Mouse (Mus musculus) MEL (cell line): ENCODE measurements around the gene Mpp6. TPM values are rescaled to one million over a fixed set of nuclear protein-coding genes. Genes with fewer than 3 reads are reported as not detected.
A peak's percentile ranks its signal among the peaks of the same experiment; 100 is the strongest.

ENCODE experiments used
- DNase-seq: peaks from one replicate; pipeline ENCODE4 v3.0.0; 2011; ENCODE audit warnings: low read depth, low spot score
- H3K27ac ChIP-seq: 2 replicates; pipeline ENCODE4 v1.5.1; 2012; ENCODE audit warnings: low read depth, mild to moderate bottlenecking, control low read depth, low read length, moderate library complexity; ENCODE audit not compliant: control insufficient read depth
- H3K27me3 ChIP-seq, 2 experiments: fragments of 150-350 bp in 1 of 2; sonication (generic) in 1 of 2; 2 replicates each; pipeline ENCODE4 v1.6.1; 2012; ENCODE audit warnings: low read length in 2 of 2, mild to moderate bottlenecking in 2 of 2, improper control_type of control experiment in 1 of 2, moderate library complexity in 1 of 2; ENCODE audit not compliant: insufficient read depth in 2 of 2, control insufficient read depth in 1 of 2
- H3K36me3 ChIP-seq, 2 experiments: 2 replicates each; pipeline ENCODE4 v1.6.1; 2012 to 2014; ENCODE audit warnings: low read length in 2 of 2, improper control_type of control experiment in 1 of 2, inconsistent platforms in 1 of 2, mild to moderate bottlenecking in 1 of 2; ENCODE audit not compliant: insufficient read depth in 2 of 2, control insufficient read depth in 1 of 2
- H3K4me1 ChIP-seq, 2 experiments: fragments of 150-350 bp in 1 of 2; sonication (generic) in 1 of 2; 2 replicates each; pipeline ENCODE4 v1.6.1; 2012; ENCODE audit warnings: low read length in 2 of 2, improper control_type of control experiment in 1 of 2, mild to moderate bottlenecking in 1 of 2; ENCODE audit not compliant: insufficient read depth in 2 of 2, control insufficient read depth in 1 of 2
- H3K4me3 ChIP-seq, 2 experiments: fragments of 150-350 bp in 1 of 2; sonication (generic) in 1 of 2; 2 replicates each; pipeline ENCODE4 v1.5.1; 2012; ENCODE audit warnings: low read depth in 2 of 2, low read length in 2 of 2, mild to moderate bottlenecking in 2 of 2, moderate library complexity in 2 of 2, control low read depth in 1 of 2, improper control_type of control experiment in 1 of 2; ENCODE audit not compliant: control insufficient read depth in 1 of 2, insufficient read depth in 1 of 2
- H3K79me2 ChIP-seq: 2 replicates; pipeline ENCODE4 v1.6.1; 2012; ENCODE audit warnings: mild to moderate bottlenecking, low read length, moderate library complexity; ENCODE audit not compliant: control insufficient read depth, poor library complexity, insufficient read depth
- H3K9ac ChIP-seq: 2 replicates; pipeline ENCODE4 v1.6.1; 2012; ENCODE audit warnings: low read depth, mild to moderate bottlenecking, control low read depth, low read length, moderate library complexity; ENCODE audit not compliant: control insufficient read depth, poor library complexity, severe bottlenecking
- H3K9me3 ChIP-seq: fragments of 150-350 bp; sonication (generic); replicated peaks from 2 replicates; pipeline ENCODE4 v1.6.1; 2012; ENCODE audit warnings: mild to moderate bottlenecking, low read length, improper control_type of control experiment, moderate library complexity; ENCODE audit not compliant: insufficient read depth
- BHLHE40 ChIP-seq: IDR thresholded peaks from 2 replicates; pipeline ENCODE4 v1.6.1; 2012; ENCODE audit warnings: low read depth, mild to moderate bottlenecking, inconsistent platforms, low read length, improper control_type of control experiment, borderline replicate concordance
- CHD1 ChIP-seq: IDR thresholded peaks from 2 replicates; pipeline ENCODE4 v1.6.1; 2012; ENCODE audit warnings: low read depth, mild to moderate bottlenecking, inconsistent platforms, low read length, improper control_type of control experiment
- CTCF ChIP-seq, 3 experiments: IDR thresholded peaks in 2 of 3; conservative IDR thresholded peaks in 1 of 3; 2 replicates each; pipeline ENCODE4 v1.5.1; 2011 to 2012; ENCODE audit warnings: low read length in 3 of 3, low read depth in 2 of 3, mild to moderate bottlenecking in 2 of 3, improper control_type of control experiment in 1 of 3, inconsistent platforms in 1 of 3, mixed read lengths in 1 of 3, moderate library complexity in 1 of 3; ENCODE audit not compliant: control insufficient read depth in 1 of 3, insufficient read depth in 1 of 3, poor library complexity in 1 of 3, severe bottlenecking in 1 of 3
- E2F4 ChIP-seq: IDR thresholded peaks from 2 replicates; pipeline ENCODE4 v1.6.1; 2011; ENCODE audit warnings: low read depth, low read length, improper control_type of control experiment, borderline replicate concordance
- ELF1 ChIP-seq: IDR thresholded peaks from 2 replicates; pipeline ENCODE4 v1.6.1; 2014; ENCODE audit warnings: low read depth, mild to moderate bottlenecking, inconsistent platforms, low read length, improper control_type of control experiment, moderate library complexity
- EP300 ChIP-seq, 2 experiments: IDR thresholded peaks; 2 replicates each; pipeline ENCODE4 v1.6.1; 2011; ENCODE audit warnings: improper control_type of control experiment in 2 of 2, low read length in 2 of 2, low read depth in 1 of 2, mild to moderate bottlenecking in 1 of 2
- ETS1 ChIP-seq: IDR thresholded peaks from 2 replicates; pipeline ENCODE4 v1.6.1; 2012; ENCODE audit warnings: low read depth, mild to moderate bottlenecking, inconsistent platforms, low read length, improper control_type of control experiment, moderate library complexity
- GATA1 ChIP-seq: IDR thresholded peaks from 2 replicates; pipeline ENCODE4 v1.6.1; 2011; ENCODE audit warnings: low read depth, low read length, improper control_type of control experiment
- HCFC1 ChIP-seq: IDR thresholded peaks from 2 replicates; pipeline ENCODE4 v1.6.1; 2012; ENCODE audit warnings: low read depth, mild to moderate bottlenecking, inconsistent platforms, low read length, improper control_type of control experiment, moderate library complexity
- JUND ChIP-seq: IDR thresholded peaks from 2 replicates; pipeline ENCODE4 v1.6.1; 2011; ENCODE audit warnings: low read depth, mild to moderate bottlenecking, improper control_type of control experiment, low read length
- KAT2A ChIP-seq: conservative IDR thresholded peaks from 2 replicates; pipeline ENCODE4 v1.6.1; 2012; ENCODE audit warnings: low read depth, low read length, improper control_type of control experiment, inconsistent platforms
- MAX ChIP-seq: IDR thresholded peaks from 2 replicates; pipeline ENCODE4 v1.6.1; 2011; ENCODE audit warnings: low read length, improper control_type of control experiment
- MYC ChIP-seq: IDR thresholded peaks from 2 replicates; pipeline ENCODE4 v1.6.1; 2011; ENCODE audit warnings: low read depth, mild to moderate bottlenecking, low read length, improper control_type of control experiment, moderate library complexity
- NRF1 ChIP-seq: IDR thresholded peaks from 2 replicates; pipeline ENCODE4 v1.6.1; 2014; ENCODE audit warnings: low read depth, mild to moderate bottlenecking, inconsistent platforms, low read length, improper control_type of control experiment, moderate library complexity; ENCODE audit not compliant: poor library complexity, insufficient read depth, severe bottlenecking
- POLR2A ChIP-seq, 2 experiments: IDR thresholded peaks; 2 replicates each; pipeline ENCODE4 v1.6.1; 2011 to 2012; ENCODE audit warnings: low read length in 2 of 2, mild to moderate bottlenecking in 2 of 2, control low read depth in 1 of 2, improper control_type of control experiment in 1 of 2, low read depth in 1 of 2, moderate library complexity in 1 of 2; ENCODE audit not compliant: control insufficient read depth in 1 of 2, insufficient read depth in 1 of 2, poor library complexity in 1 of 2
- POLR2AphosphoS2 ChIP-seq: IDR thresholded peaks from 2 replicates; pipeline ENCODE4 v1.6.1; 2011; ENCODE audit warnings: low read length, improper control_type of control experiment
- POLR2AphosphoS5 ChIP-seq: IDR thresholded peaks from 2 replicates; pipeline ENCODE4 v1.6.1; 2012; ENCODE audit warnings: low read depth, borderline replicate concordance, mild to moderate bottlenecking, inconsistent platforms, low read length, moderate library complexity, mixed read lengths
- RAD21 ChIP-seq: IDR thresholded peaks from 2 replicates; pipeline ENCODE4 v1.6.1; 2011; ENCODE audit warnings: mild to moderate bottlenecking, low read depth, low read length, improper control_type of control experiment
- RCOR1 ChIP-seq: IDR thresholded peaks from 2 replicates; pipeline ENCODE4 v1.6.1; 2012; ENCODE audit warnings: low read depth, mild to moderate bottlenecking, inconsistent platforms, low read length, improper control_type of control experiment
- SIN3A ChIP-seq: IDR thresholded peaks from 2 replicates; pipeline ENCODE4 v1.6.1; 2012; ENCODE audit warnings: low read length, improper control_type of control experiment, inconsistent platforms
- SMC3 ChIP-seq: IDR thresholded peaks from 2 replicates; pipeline ENCODE4 v1.6.1; 2011; ENCODE audit warnings: low read depth, low read length, improper control_type of control experiment
- TCF12 ChIP-seq: IDR thresholded peaks from 2 replicates; pipeline ENCODE4 v1.6.1; 2014; ENCODE audit warnings: low read depth, mild to moderate bottlenecking, inconsistent platforms, low read length, improper control_type of control experiment, moderate library complexity
- UBTF ChIP-seq: IDR thresholded peaks from 2 replicates; pipeline ENCODE4 v1.6.1; 2012; ENCODE audit warnings: low read depth, mild to moderate bottlenecking, inconsistent platforms, low read length, improper control_type of control experiment, moderate library complexity, borderline replicate concordance; ENCODE audit not compliant: insufficient read depth
- ZC3H11A ChIP-seq: IDR thresholded peaks from 2 replicates; pipeline ENCODE4 v1.6.1; 2012; ENCODE audit warnings: low read depth, mild to moderate bottlenecking, inconsistent platforms, low read length, improper control_type of control experiment
- ZNF384 ChIP-seq: IDR thresholded peaks from 2 replicates; pipeline ENCODE4 v1.6.1; 2012; ENCODE audit warnings: low read depth, mild to moderate bottlenecking, inconsistent platforms, low read length, improper control_type of control experiment
- polyA plus RNA-seq, 2 experiments: library from polyadenylated mRNA; stranded (reverse) in 1 of 2; unstranded in 1 of 2; fragments of >175 nt in 1 of 2; fragments of >200 nt in 1 of 2; gene quantifications; 2 replicates each; pipeline versions ENCODE4 v1.2.1 to v1.2.4; 2012; ENCODE audit warnings: low replicate concordance in 2 of 2, low read depth in 1 of 2; ENCODE audit not compliant: insufficient read length in 2 of 2, insufficient read depth in 1 of 2, missing spikeins in 1 of 2
- total RNA-seq: library from RNA; depleted of rRNA; stranded (reverse); fragments of 300-350 nt; gene quantifications from 2 replicates; pipeline ENCODE4 v1.2.3, GENCODE M21; 2012

The Mpp6 gene
- total and polyA plus RNA-seq, 3 experiments: 68.1 to 74.8 TPM; not detected in 1

DNA sequence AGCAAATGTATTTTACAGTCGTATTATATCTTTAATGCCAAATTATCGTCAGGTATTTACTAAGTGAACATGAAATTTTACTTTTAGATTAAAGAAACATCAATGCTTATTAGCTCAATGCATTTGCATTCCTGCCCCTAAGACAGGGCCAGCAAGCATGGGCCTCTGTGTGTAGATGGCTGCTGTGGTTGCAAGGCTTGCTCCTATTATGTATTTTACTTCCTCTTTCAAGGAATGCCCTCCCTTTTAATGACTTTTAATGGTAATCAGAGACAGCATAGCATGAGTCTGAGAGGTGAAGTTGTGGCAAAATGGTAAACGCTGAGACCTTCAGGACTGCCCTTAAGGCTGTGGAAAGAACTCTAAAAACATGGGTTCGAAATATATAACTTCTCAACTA is 12.8 kb downstream of the Mpp6 start:
- Histone ChIP-seq H3K27ac (no peak overlapping the region), H3K36me3 (peaks cover 2 to 4% of the 10 kb centered on the region in 2 experiments; a peak in 2 of 4 replicates), H3K79me2 (peaks cover 10% of the 10 kb centered on the region), H3K9ac (no peak overlapping the region), H3K27me3 (no peaks in the 10 kb centered on the region), H3K4me1 (peaks cover 2 to 3% of the 10 kb centered on the region in 2 experiments; a peak in 2 of 4 replicates), H3K9me3 (no peaks in the 10 kb centered on the region), H3K4me3 (no peak overlapping the region)
- peak; percentile 58 for DNase-seq
- TF ChIP-seq E2F4 (no peak), SMC3 (no peak), ZC3H11A (no peak), ELF1 (no peak), UBTF (no peak), GATA1 (no peak), ETS1 (no peak), POLR2AphosphoS2 (no peak), JUND (no peak), RCOR1 (no peak), CTCF (IDR thresholded peaks at IDR 0.05 in 2 of 3, conservative IDR thresholded peaks at IDR 0.05 in 1 of 3; ENCODE audit: control insufficient read depth in 1 of 3, insufficient read depth in 1 of 3, low read depth in 2 of 3, low read length in 3 of 3, poor library complexity in 1 of 3, severe bottlenecking in 1 of 3) (no peak), MAX (no peak), ZNF384 (no peak), EP300 (IDR thresholded peaks at IDR 0.05; ENCODE audit: low read depth in 1 of 2, low read length in 2 of 2) (no peak), POLR2AphosphoS5 (no peak), NRF1 (no peak), KAT2A (no peak), TCF12 (no peak), BHLHE40 (no peak), MYC (no peak)

DNA sequence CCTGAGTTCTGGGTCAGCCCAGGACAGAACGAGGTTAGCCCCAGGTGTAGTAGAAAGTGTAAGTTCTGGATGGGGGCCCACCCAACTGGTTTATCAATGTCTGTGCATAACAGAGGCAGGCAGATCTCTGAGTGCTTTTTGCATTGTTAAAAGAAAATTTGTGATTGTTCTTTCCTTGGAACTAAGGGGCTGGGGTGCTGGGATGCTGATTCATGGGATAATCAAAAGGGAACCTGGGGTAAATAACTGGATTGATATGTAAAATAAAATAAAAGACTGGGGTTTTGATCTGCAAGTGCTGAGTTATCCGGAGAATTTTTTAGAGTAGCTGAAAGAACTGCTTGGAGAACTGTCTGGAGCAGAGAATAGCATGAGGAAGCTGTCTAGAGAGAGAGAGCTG is 14.2 kb downstream of the Mpp6 start:
- H3K36me3 ChIP-seq: peaks cover 0 to 4% of the 10 kb centered on the region in 2 experiments; a peak in 1 of 4 replicates
- peaks cover 5% of the 10 kb centered on the region for H3K79me2 ChIP-seq
- H3K4me3 ChIP-seq: no peak overlapping the region
- peaks cover 2 to 3% of the 10 kb centered on the region in 2 experiments; a peak in 2 of 4 replicates for H3K4me1 ChIP-seq
- TF ChIP-seq HCFC1 (no peak), SIN3A (no peak), CHD1 (no peak), RCOR1 (no peak), RAD21 (no peak), POLR2A (IDR thresholded peaks at IDR 0.05; ENCODE audit: control insufficient read depth in 1 of 2, insufficient read depth in 1 of 2, low read depth in 1 of 2, low read length in 2 of 2, poor library complexity in 1 of 2) (no peak), JUND (no peak), ETS1 (no peak), KAT2A (no peak)
- DNase-seq: no peak
- no peaks in the 10 kb centered on the region for H3K9me3 ChIP-seq
- no peak overlapping the region for H3K27ac ChIP-seq
- no peak overlapping the region for H3K9ac ChIP-seq
- H3K27me3 ChIP-seq: no peaks in the 10 kb centered on the region
